Mouse (Mus musculus): Measurements from ENCODE around the gene Khdc4. TPM values are rescaled to one million over a fixed set of nuclear protein-coding genes. Genes with fewer than 3 reads are reported as not detected.

Khdc4 gene
- total RNA-seq, 2 experiments from 2014 or later = 49.3 to 59.6 TPM

GRCm38 (mm10) chr3:88717831-88718230, 32.2 kb downstream of the Khdc4 start:
- no peak for DNase-seq (ENCODE audit: low spot score in 2 of 2)

- no peak for DNase-seq (ENCODE audit: low spot score in 2 of 2)
These were observed 33.5 kb downstream of the Khdc4 start for GRCm38 (mm10) chr3:88719098-88719497.

GRCm38 (mm10) chr3:88736556-88736955, 51.0 kb downstream of the Khdc4 start:
- DNase-seq (ENCODE audit: low spot score in 2 of 2) = no peak

GRCm38 (mm10) chr3:88738641-88739040, 53.0 kb downstream of the Khdc4 start:
- DNase-seq (ENCODE audit: low spot score in 2 of 2) = peak in 1 of 2 experiments; percentile 57

- DNase-seq (ENCODE audit: low spot score in 2 of 2) = no peak
These were observed 54.5 kb downstream of the Khdc4 start for GRCm38 (mm10) chr3:88740147-88740546.

GRCm38 (mm10) chr3:88745534-88745933, 59.9 kb downstream of the Khdc4 start:
- no peak for DNase-seq (ENCODE audit: low spot score in 2 of 2)

GRCm38 (mm10) chr3:88746139-88746870, 60.7 kb downstream of the Khdc4 start:
- no peak for DNase-seq (ENCODE audit: low spot score in 2 of 2)

- no peak for DNase-seq (ENCODE audit: low spot score in 2 of 2)
These were observed 61.2 kb downstream of the Khdc4 start for GRCm38 (mm10) chr3:88746871-88747231.

GRCm38 (mm10) chr3:88754283-88754682, 68.7 kb downstream of the Khdc4 start:
- no peak for DNase-seq (ENCODE audit: low spot score in 2 of 2)

- DNase-seq (ENCODE audit: low spot score in 2 of 2) = no peak
These were observed 69.9 kb downstream of the Khdc4 start for GRCm38 (mm10) chr3:88755541-88755940.

- peak in 1 of 2 experiments; percentile 51 for DNase-seq (ENCODE audit: low spot score in 2 of 2)
These were observed 70.7 kb downstream of the Khdc4 start for GRCm38 (mm10) chr3:88756276-88756675.

- DNase-seq (ENCODE audit: low spot score in 2 of 2) = peak; percentile 77 to 89
These were observed 72.5 kb downstream of the Khdc4 start for GRCm38 (mm10) chr3:88758045-88758500.

GRCm38 (mm10) chr3:88761619-88762018, 76.0 kb downstream of the Khdc4 start:
- no peak for DNase-seq (ENCODE audit: low spot score in 2 of 2)

GRCm38 (mm10) chr3:88762401-88762831, 76.8 kb downstream of the Khdc4 start:
- no peak for DNase-seq (ENCODE audit: low spot score in 2 of 2)

Other genes starting within 250 kb of the Khdc4 start
- gene Sema4a, start 224.6 kb upstream of the Khdc4 start, total RNA-seq (2021) = 10 to 100 TPM; 40.4 to 41.5 TPM
- 10 to 100 TPM; 36.5 to 40.2 TPM for gene Lmna, start 175.8 kb upstream of the Khdc4 start, total RNA-seq (2021)
- 1 to 10 TPM; 2.0 to 2.2 TPM for gene Mex3a, start 153.4 kb upstream of the Khdc4 start, total RNA-seq (2021)
- gene Rab25, start 137.5 kb upstream of the Khdc4 start, total RNA-seq (2021) = not detected
- 100 to 1,000 TPM; 112 to 113 TPM for gene Lamtor2, start 132.7 kb upstream of the Khdc4 start, total RNA-seq (2021)
- gene Ubqln4, start 132.0 kb upstream of the Khdc4 start, total RNA-seq (2021) = 100 to 1,000 TPM; 118 to 122 TPM
- 10 to 100 TPM; 91.5 to 97.2 TPM for gene Ssr2, start 109.9 kb upstream of the Khdc4 start, total RNA-seq (2021)
- gene Arhgef2, start 79.8 kb upstream of the Khdc4 start, total RNA-seq (2021) = 100 to 1,000 TPM; 237 to 255 TPM
- not detected for gene Rxfp4, start 32.7 kb upstream of the Khdc4 start, total RNA-seq (2021)
- 10 to 100 TPM; 37.7 to 43.0 TPM for gene Rit1, start 31.0 kb downstream of the Khdc4 start, total RNA-seq (2021)
- 100 to 1,000 TPM; 501 to 519 TPM for gene Syt11, start 89.4 kb downstream of the Khdc4 start, total RNA-seq (2021)
- gene Gon4l, start 149.4 kb downstream of the Khdc4 start, total RNA-seq (2021) = 10 to 100 TPM; 44.7 to 45.1 TPM
- 10 to 100 TPM; 21.6 to 21.9 TPM for gene Msto1, start 228.2 kb downstream of the Khdc4 start, total RNA-seq (2021)